Mouse (Mus musculus) CH12.LX (cell line): ENCODE measurements around the gene Tsku. TPM values are rescaled to one million over a fixed set of nuclear protein-coding genes. Genes with fewer than 3 reads are reported as not detected.

Source experiments
- DNase-seq: peaks from one replicate; pipeline ENCODE4 v3.0.0-alpha.2; 2013; ENCODE audit errors: extremely low read depth
- H3K27ac ChIP-seq: 2 replicates; pipeline ENCODE4 v1.5.1; 2012; ENCODE audit warnings: low read depth, mild to moderate bottlenecking, control low read depth, moderate library complexity; ENCODE audit not compliant: insufficient read depth
- H3K27me3 ChIP-seq: replicated peaks from 2 replicates; pipeline ENCODE3; 2012; ENCODE audit warnings: inconsistent platforms
- H3K36me3 ChIP-seq, 2 experiments: replicated peaks in 1 of 2; 2 replicates each; pipeline versions ENCODE3 to v1.6.1; 2012; ENCODE audit warnings: inconsistent platforms in 1 of 2, low read length in 1 of 2, mild to moderate bottlenecking in 1 of 2, mixed read lengths in 1 of 2, moderate library complexity in 1 of 2; ENCODE audit not compliant: control insufficient read depth in 1 of 2, insufficient read depth in 1 of 2
- H3K4me1 ChIP-seq, 2 experiments: 2 replicates each; pipeline ENCODE4 v1.6.1; 2012; ENCODE audit warnings: inconsistent platforms in 1 of 2, moderate library complexity in 1 of 2; ENCODE audit not compliant: insufficient read depth in 2 of 2, control insufficient read depth in 1 of 2
- H3K4me2 ChIP-seq: 2 replicates; pipeline ENCODE4 v1.6.1; 2012; ENCODE audit warnings: low read depth, mild to moderate bottlenecking, control low read depth; ENCODE audit not compliant: poor library complexity, insufficient read depth, severe bottlenecking
- H3K4me3 ChIP-seq, 3 experiments: fragments of 150-350 bp in 1 of 3; sonication (generic) in 1 of 3; replicated peaks in 1 of 3; 2 replicates each; pipeline versions ENCODE3 to v1.5.1; 2011 to 2012; ENCODE audit warnings: low read depth in 2 of 3, low read length in 2 of 3, mild to moderate bottlenecking in 2 of 3, moderate library complexity in 2 of 3, control low read depth in 1 of 3, improper control_type of control experiment in 1 of 3, inconsistent platforms in 1 of 3, mixed read lengths in 1 of 3; ENCODE audit not compliant: poor library complexity in 1 of 3
- H3K79me2 ChIP-seq: replicated peaks from 2 replicates; pipeline ENCODE4 v1.6.1; 2012; ENCODE audit warnings: mild to moderate bottlenecking, moderate library complexity; ENCODE audit not compliant: control insufficient read depth, poor library complexity, insufficient read depth, severe bottlenecking; ENCODE audit errors: extremely low read depth
- H3K9ac ChIP-seq: 2 replicates; pipeline ENCODE4 v1.6.1; 2012; ENCODE audit warnings: low read depth, mild to moderate bottlenecking, control low read depth, moderate library complexity; ENCODE audit not compliant: insufficient read depth
- H3K9me3 ChIP-seq: replicated peaks from 2 replicates; pipeline ENCODE3; 2012; ENCODE audit warnings: low read length, inconsistent platforms, mixed read lengths
- CHD2 ChIP-seq: IDR thresholded peaks from 2 replicates; pipeline ENCODE4 v1.6.1; 2011; ENCODE audit warnings: low read length, improper control_type of control experiment
- EP300 ChIP-seq: IDR thresholded peaks from 2 replicates; pipeline ENCODE4 v1.6.1; 2011; ENCODE audit warnings: low read length, improper control_type of control experiment
- GABPA ChIP-seq: IDR thresholded peaks from 2 replicates; pipeline ENCODE4 v1.6.1; 2012; ENCODE audit warnings: low read depth, low read length, improper control_type of control experiment, inconsistent platforms; ENCODE audit not compliant: insufficient replicate concordance
- IRF4 ChIP-seq: IDR thresholded peaks from 2 replicates; pipeline ENCODE4 v1.6.1; 2014; ENCODE audit warnings: low read depth, mild to moderate bottlenecking, inconsistent platforms, low read length, improper control_type of control experiment
- JUND ChIP-seq: conservative IDR thresholded peaks from 2 replicates; pipeline ENCODE4 v1.6.1; 2011; ENCODE audit warnings: low read depth, low read length, improper control_type of control experiment
- KAT2A ChIP-seq: IDR thresholded peaks from 2 replicates; pipeline ENCODE4 v1.6.1; 2012; ENCODE audit warnings: low read length, improper control_type of control experiment, inconsistent platforms; ENCODE audit not compliant: insufficient replicate concordance
- MAFK ChIP-seq: IDR thresholded peaks from 2 replicates; pipeline ENCODE4 v1.6.1; 2011; ENCODE audit warnings: low read length, improper control_type of control experiment; ENCODE audit not compliant: insufficient replicate concordance
- MAZ ChIP-seq: IDR thresholded peaks from 2 replicates; pipeline ENCODE4 v1.6.1; 2012; ENCODE audit warnings: low read depth, mild to moderate bottlenecking, inconsistent platforms, low read length, improper control_type of control experiment, moderate library complexity
- MXI1 ChIP-seq: IDR thresholded peaks from 2 replicates; pipeline ENCODE4 v1.6.1; 2011; ENCODE audit warnings: mild to moderate bottlenecking, low read depth, low read length, improper control_type of control experiment
- MYC ChIP-seq: IDR thresholded peaks from 2 replicates; pipeline ENCODE4 v1.6.1; 2011; ENCODE audit warnings: low read depth, mild to moderate bottlenecking, improper control_type of control experiment, low read length
- NRF1 ChIP-seq: IDR thresholded peaks from 2 replicates; pipeline ENCODE4 v1.6.1; 2014; ENCODE audit warnings: low read depth, mild to moderate bottlenecking, inconsistent platforms, low read length, improper control_type of control experiment, moderate library complexity
- PAX5 ChIP-seq: IDR thresholded peaks from 2 replicates; pipeline ENCODE4 v1.6.1; 2012; ENCODE audit warnings: low read length, inconsistent platforms, mixed read lengths
- POLR2AphosphoS2 ChIP-seq: IDR thresholded peaks from 2 replicates; pipeline ENCODE4 v1.6.1; 2011; ENCODE audit warnings: low read depth, low read length, improper control_type of control experiment
- RAD21 ChIP-seq: IDR thresholded peaks from 2 replicates; pipeline ENCODE4 v1.6.1; 2011; ENCODE audit warnings: low read depth, mild to moderate bottlenecking, low read length, improper control_type of control experiment, moderate library complexity
- RCOR1 ChIP-seq: conservative IDR thresholded peaks from 2 replicates; pipeline ENCODE4 v1.6.1; 2012; ENCODE audit warnings: low read depth, mild to moderate bottlenecking, inconsistent platforms, low read length, improper control_type of control experiment
- SIN3A ChIP-seq: IDR thresholded peaks from 2 replicates; pipeline ENCODE4 v1.6.1; 2012; ENCODE audit warnings: low read length, improper control_type of control experiment, inconsistent platforms
- TBP ChIP-seq: conservative IDR thresholded peaks from 2 replicates; pipeline ENCODE4 v1.6.1; 2011; ENCODE audit warnings: low read depth, low read length, improper control_type of control experiment
- ZC3H11A ChIP-seq: IDR thresholded peaks from 2 replicates; pipeline ENCODE4 v1.6.1; 2012; ENCODE audit warnings: low read depth, mild to moderate bottlenecking, inconsistent platforms, low read length, improper control_type of control experiment
- ZMIZ1 ChIP-seq: IDR thresholded peaks from 2 replicates; pipeline ENCODE4 v1.6.1; 2012; ENCODE audit warnings: low read depth, mild to moderate bottlenecking, inconsistent platforms, low read length, improper control_type of control experiment
- ZNF384 ChIP-seq: IDR thresholded peaks from 2 replicates; pipeline ENCODE4 v1.6.1; 2012; ENCODE audit warnings: low read depth, low read length, improper control_type of control experiment, inconsistent platforms
- dilution Hi-C: fragments of 300-500 bp; cut with MboI; formaldehyde crosslinking; loops from 2 replicates; pipeline ENCODE4 v1.14.3; 2020; ENCODE audit warnings: low sequenced_read_pairs; ENCODE audit not compliant: extremely low pct_unique_long_range_greater_than_20kb, extremely low pct_ligation_motif_present
- in situ Hi-C: fragments of 300-500 bp; cut with MboI; formaldehyde crosslinking; loops from 3 replicates; pipeline ENCODE4 v1.14.3; 2019; ENCODE audit warnings: low sequenced_read_pairs, low pct_ligation_motif_present, low pct_unique_long_range_greater_than_20kb, mixed read lengths
- polyA plus RNA-seq: library from polyadenylated mRNA; unstranded; fragments of >175 nt; gene quantifications from 2 replicates; pipeline ENCODE4 v1.2.1, GENCODE M21; 2012; ENCODE audit warnings: low read depth; ENCODE audit not compliant: insufficient read length
- total RNA-seq, 2 experiments: library from RNA; depleted of rRNA; stranded (reverse); fragments of 300-350 nt in 1 of 2; fragments of >200 nt in 1 of 2; gene quantifications; 2 replicates each; pipeline ENCODE4 v1.2.3; 2012 to 2014

Gene Tsku
- total and polyA plus RNA-seq, 3 experiments: 1.4 to 3.9 (median 3.9) TPM

DNA sequence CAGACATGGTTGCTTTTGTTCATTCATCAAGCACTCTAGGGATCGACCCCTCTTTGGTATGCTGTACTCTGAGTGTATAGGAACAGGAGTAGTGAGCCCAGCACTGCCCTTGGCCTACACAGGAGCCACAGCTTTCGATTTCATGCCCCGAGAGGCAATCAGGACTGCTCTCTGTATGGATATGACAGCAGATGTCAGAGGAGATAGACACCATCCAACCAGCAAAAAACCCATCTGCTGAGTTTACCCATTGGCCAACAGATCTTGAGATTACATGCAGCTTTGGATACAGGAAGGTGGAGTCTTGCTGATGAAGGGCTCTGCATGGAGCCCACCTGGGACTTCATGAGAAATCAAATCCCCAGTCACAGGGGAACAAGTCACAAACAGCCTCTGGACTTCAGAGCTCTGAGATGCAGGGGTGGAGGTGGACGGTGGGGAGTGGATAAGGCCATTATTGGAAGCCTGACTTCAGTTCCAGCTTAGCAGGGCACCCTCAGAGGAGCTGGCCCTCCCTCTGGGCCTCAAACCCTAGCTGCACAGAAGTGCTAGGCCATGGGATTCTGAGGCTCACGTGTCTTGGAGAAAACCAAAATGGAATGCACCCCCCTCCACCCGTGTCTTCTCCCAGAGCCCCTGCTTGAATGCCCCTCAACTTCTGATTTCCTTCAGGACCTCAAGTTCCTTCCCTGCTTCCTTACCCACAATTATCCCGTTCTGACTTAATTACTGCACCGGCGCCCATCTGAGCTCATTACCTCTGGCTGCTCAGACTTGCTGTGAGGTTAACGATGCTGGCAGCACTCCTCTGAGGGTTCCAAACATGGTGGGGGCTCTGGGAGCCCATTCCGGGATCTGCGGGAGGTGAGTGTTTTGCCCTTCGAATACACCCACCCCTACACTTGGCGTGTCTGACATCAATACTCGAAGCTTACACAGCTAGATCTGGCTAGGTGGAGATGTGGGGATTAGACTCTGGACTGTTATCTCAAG, 41.8 kb upstream of the Tsku start:
- no peak overlapping the region for H3K27ac ChIP-seq
- peaks cover 7 to 29% of the 10 kb centered on the region in 2 experiments for H3K4me1 ChIP-seq
- no peak overlapping the region for H3K4me2 ChIP-seq
- no peaks in the 10 kb centered on the region for H3K27me3 ChIP-seq
- H3K4me3 ChIP-seq: no peak overlapping the region
- H3K36me3 ChIP-seq: no peaks in the 10 kb centered on the region
- no peaks in the 10 kb centered on the region for H3K9me3 ChIP-seq
- TF ChIP-seq SIN3A (no peak), RCOR1 (no peak), JUND (no peak), POLR2AphosphoS2 (no peak), MAFK (no peak), MAZ (no peak), ZNF384 (no peak), ZC3H11A (no peak)
- H3K9ac ChIP-seq: no peak overlapping the region
- DNase-seq: no peak
- dilution Hi-C loops (no loop called here), in situ Hi-C loops (loop anchor here (10.0 kb wide), 1 partner anchor 48 kb away; no protein-coding TSS in a partner anchor)
- H3K79me2 ChIP-seq: no peaks in the 10 kb centered on the region; the same call in 1 of the 2 replicates

- Histone ChIP-seq H3K9me3 (peaks cover 7% of the 10 kb centered on the region), H3K4me3 (no peak overlapping the region), H3K27me3 (no peaks in the 10 kb centered on the region), H3K36me3 (no peaks in the 10 kb centered on the region), H3K9ac (no peak overlapping the region), H3K4me1 (peaks cover 0 to 5% of the 10 kb centered on the region in 2 experiments; a peak in 1 of 4 replicates), H3K79me2 (no peaks in the 10 kb centered on the region), H3K4me2 (no peak overlapping the region), H3K27ac (no peak overlapping the region)
- no peak for DNase-seq
- dilution Hi-C loops (no loop called here), in situ Hi-C loops (no loop called here)
- TF ChIP-seq TBP: no peak
- no peak for TF ChIP-seq POLR2AphosphoS2
- TF ChIP-seq CHD2: no peak
- no peak for TF ChIP-seq MYC
- no peak for TF ChIP-seq RAD21
- no peak for TF ChIP-seq ZMIZ1
- no peak for TF ChIP-seq GABPA
- TF ChIP-seq IRF4: no peak
- TF ChIP-seq EP300: no peak
- TF ChIP-seq MAZ: no peak
- no peak for TF ChIP-seq JUND
- TF ChIP-seq MXI1: no peak
- no peak for TF ChIP-seq PAX5
- TF ChIP-seq KAT2A: no peak
- no peak for TF ChIP-seq NRF1
- no peak for TF ChIP-seq SIN3A
Measured at GRCm38 (mm10) chr7:98392466-98393201, 31.5 kb upstream of the Tsku start.
